17 mouse cellular contexts compared by ENCODE assay signal in genomic region chr10:70936008-70936407, GRCm38 (mm10).
A peak's percentile ranks its signal among the peaks of the same experiment; 100 is the strongest.
DNase-seq lines count a peak whose midpoint lies in the region.
"Had no signal": no experiment of that assay in that cellular context is flagged by ENCODE, and none has a peak within 500 bp of the region (broad histone marks: within the 10 kb centered on the region; RNA-seq: fewer than 3 reads in every experiment).

No protein-coding gene starts in this region.

- peaks cover 38% of the 10 kb centered on the region for H3K36me3 ChIP-seq in heart, embryonic 10.5 days
- H3K36me3 ChIP-seq: G1E had no signal

- no peak overlapping the region for H3K27ac ChIP-seq in heart, embryonic 10.5 days

- intact Hi-C loops in heart, postnatal 10 days (cut with DNase I), result no loop called here
- intact Hi-C loops in heart, postnatal 36 days (cut with DNase I), result no loop called here

- 0 out of 2 replicates have a peak, but pooled peaks cover 4% of the 10 kb centered on the region for H3K4me1 ChIP-seq in heart, embryonic 10.5 days

- DNase-seq in heart, adult 11 months, result peak; percentile 83
- no peak for DNase-seq in heart, postnatal 10 days
- DNase-seq in heart, embryonic 10.5 days (ENCODE audit: low spot score), result peak; percentile 59
- DNase-seq in heart, postnatal 36 days, result no peak
- DNase-seq: adrenal gland, adult 2 months; adrenal gland, adult 8-10 months; adrenal gland, postnatal 10 days; adrenal gland, postnatal 14 days; adrenal gland, postnatal 25 days; adrenal gland, postnatal 36 days; B cell, adult 2 months; cerebellum, adult 11 months; cerebellum, adult 11-12 months; cerebellum, adult 18-20 months had no signal

- 80% methylated on average over 3 of the region's 3 CpGs for WGBS in heart, embryonic 10.5 days

- H3K4me3 ChIP-seq in heart, embryonic 10.5 days, result no peak overlapping the region

- H3K9me3 ChIP-seq in heart, embryonic 10.5 days, result no peaks in the 10 kb centered on the region

- no peaks in the 10 kb centered on the region for H3K27me3 ChIP-seq in heart, embryonic 10.5 days (ENCODE audit: insufficient read depth, poor library complexity, severe bottlenecking)
- H3K27me3 ChIP-seq: CH12.LX, Patski had no signal

Comparison
In these comparisons a context has a peak if more than half of its experiments do, and no peak if none do; other contexts are left out.
1. DNase-seq: peak in heart, adult 11 months (single experiment) and heart, embryonic 10.5 days (single experiment); none in heart, postnatal 10 days (0 of 2) and heart, postnatal 36 days (0 of 2).